Comparison of ENCODE assay signal across 17 mouse cellular contexts in genomic region chr11:112861233-112861632, GRCm38 (mm10).
DNase-seq lines count a peak whose midpoint lies in the region; ATAC-seq lines count a peak whose summit lies in the region.
"Had no signal": no experiment of that assay in that cellular context is flagged by ENCODE, and none has a peak within 500 bp of the region (broad histone marks: within the 10 kb centered on the region; RNA-seq: fewer than 3 reads in every experiment).

No protein-coding gene starts in this region.

- no peaks in the 10 kb centered on the region for H3K36me3 ChIP-seq in neural tube, embryonic 12.5 days
- no peaks in the 10 kb centered on the region for H3K36me3 ChIP-seq in hindbrain, embryonic 12.5 days
- no peaks in the 10 kb centered on the region for H3K36me3 ChIP-seq in midbrain, embryonic 12.5 days
- H3K36me3 ChIP-seq: embryonic facial prominence, embryonic 12.5 days; liver, embryonic 13.5 days had no signal

- WGBS in neural tube, embryonic 12.5 days = 72% methylated on average over 5 of the region's 5 CpGs
- 53% methylated on average over 5 of the region's 5 CpGs for WGBS in hindbrain, embryonic 12.5 days
- 56% methylated on average over 5 of the region's 5 CpGs for WGBS in midbrain, embryonic 12.5 days

- H3K27ac ChIP-seq in neural tube, embryonic 12.5 days = peak overlapping the region; percentile 18; the same call in 1 of the 2 replicates
- peak overlapping the region; percentile 69 for H3K27ac ChIP-seq in hindbrain, embryonic 12.5 days
- H3K27ac ChIP-seq in midbrain, embryonic 12.5 days (replicated peaks) = peak overlapping the region; percentile 85
- H3K27ac ChIP-seq: embryonic facial prominence, embryonic 12.5 days; liver, embryonic 13.5 days had no signal

- no peaks in the 10 kb centered on the region for H3K27me3 ChIP-seq in neural tube, embryonic 12.5 days (replicated peaks)
- peaks cover 7% of the 10 kb centered on the region; the same call in 1 of the 2 replicates for H3K27me3 ChIP-seq in hindbrain, embryonic 12.5 days
- H3K27me3 ChIP-seq in midbrain, embryonic 12.5 days = no peaks in the 10 kb centered on the region
- H3K27me3 ChIP-seq: embryonic facial prominence, embryonic 12.5 days; liver, embryonic 13.5 days; megakaryocyte, embryonic 14.5 days; Patski had no signal

- H3K9ac ChIP-seq in neural tube, embryonic 12.5 days = peak overlapping the region; percentile 29; the same call in 1 of the 2 replicates
- no peak overlapping the region for H3K9ac ChIP-seq in hindbrain, embryonic 12.5 days
- H3K9ac ChIP-seq in midbrain, embryonic 12.5 days (replicated peaks) = peak overlapping the region; percentile 34
- H3K9ac ChIP-seq: embryonic facial prominence, embryonic 12.5 days; liver, embryonic 13.5 days had no signal

- ATAC-seq in neural tube, embryonic 12.5 days (ENCODE audit: low FRiP score, low read depth) = no peak
- ATAC-seq in hindbrain, embryonic 12.5 days (ENCODE audit: low FRiP score) = peak; percentile 57; the same call in 1 of the 2 replicates
- ATAC-seq in midbrain, embryonic 12.5 days (ENCODE audit: low FRiP score, low read depth) = peak; percentile 39
- ATAC-seq: intestine, embryonic 16.5 days; Patski had no signal

- H3K4me2 ChIP-seq in neural tube, embryonic 12.5 days (replicated peaks) = peak overlapping the region; percentile 35; the same call in 1 of the 2 replicates
- peak overlapping the region; percentile 15 for H3K4me2 ChIP-seq in hindbrain, embryonic 12.5 days (replicated peaks)
- H3K4me2 ChIP-seq in midbrain, embryonic 12.5 days (replicated peaks) = peak overlapping the region; percentile 21
- H3K4me2 ChIP-seq: embryonic facial prominence, embryonic 12.5 days; liver, embryonic 13.5 days had no signal

- H3K4me1 ChIP-seq in neural tube, embryonic 12.5 days = peaks cover 21% of the 10 kb centered on the region
- peaks cover 26% of the 10 kb centered on the region for H3K4me1 ChIP-seq in hindbrain, embryonic 12.5 days
- peaks cover 28% of the 10 kb centered on the region for H3K4me1 ChIP-seq in midbrain, embryonic 12.5 days
- H3K4me1 ChIP-seq: liver, embryonic 13.5 days; megakaryocyte, embryonic 14.5 days had no signal

- DNase-seq in neural tube, embryonic 10.5 days (ENCODE audit: extremely low spot score, low spot score) = no peak
- no peak for DNase-seq in layer of hippocampus, adult 9-10 months (ENCODE audit: low spot score)
- DNase-seq in thymus, postnatal 14 days = no peak
- no peak for DNase-seq in thymus, adult 18-20 months
- DNase-seq in lung, postnatal 14 days = no peak
- DNase-seq: B cell, adult 2 months; cerebellum, postnatal 25 days; heart, adult 18-20 months; kidney, postnatal 10 days; liver, embryonic 13.5 days had no signal

- 0 out of 2 replicates have a peak, but pooled peaks cover 5% of the 10 kb centered on the region for H3K9me3 ChIP-seq in neural tube, embryonic 12.5 days
- H3K9me3 ChIP-seq in hindbrain, embryonic 12.5 days (replicated peaks) = 0 out of 2 replicates have a peak, but pooled peaks cover 3% of the 10 kb centered on the region
- peaks cover 6% of the 10 kb centered on the region; the same call in 1 of the 2 replicates for H3K9me3 ChIP-seq in midbrain, embryonic 12.5 days

- no peak overlapping the region for H3K4me3 ChIP-seq in neural tube, embryonic 12.5 days
- no peak overlapping the region for H3K4me3 ChIP-seq in hindbrain, embryonic 12.5 days
- H3K4me3 ChIP-seq in midbrain, embryonic 12.5 days = no peak overlapping the region
- H3K4me3 ChIP-seq: embryonic facial prominence, embryonic 12.5 days; liver, embryonic 13.5 days; megakaryocyte, embryonic 14.5 days had no signal

Comparison
In these comparisons a context has a peak if more than half of its experiments do, and no peak if none do; other contexts are left out.
1. H3K27ac ChIP-seq: peak in every context shown above with its lines; median percentile 85 in midbrain, embryonic 12.5 days; 69 in hindbrain, embryonic 12.5 days; 18 in neural tube, embryonic 12.5 days.